Mouse (Mus musculus): ENCODE results near the gene Camta1. TPM values are rescaled to one million over a fixed set of nuclear protein-coding genes. Genes with fewer than 3 reads are reported as not detected.
"Not testable (repeated sequence)": the region's sequence is repeated elsewhere in the genome, so short reads cannot be mapped to it uniquely, and the experiment has no call there.

The Camta1 gene
- total RNA-seq, 1 experiment, result 9.3 TPM

GRCm38 (mm10) chr4:151027001-151027400 is 834.7 kb downstream of the Camta1 start:
- no peak overlapping the region for H3K27ac ChIP-seq (ENCODE audit: insufficient read depth, low read depth, low read length, poor library complexity, severe bottlenecking)
- H3K9ac ChIP-seq (ENCODE audit: insufficient read depth, low read depth, low read length, poor library complexity, severe bottlenecking), result no peak overlapping the region
- peak; percentile 40 for DNase-seq (ENCODE audit: low read depth, low spot score)
- no peak overlapping the region for H3K4me3 ChIP-seq (ENCODE audit: insufficient read depth in 1 of 2, low read depth in 1 of 2, low read length in 2 of 2, poor library complexity in 1 of 2, severe bottlenecking in 1 of 2)
- no peaks in the 10 kb centered on the region for H3K4me1 ChIP-seq (ENCODE audit: control insufficient read depth in 2 of 2, insufficient read depth in 2 of 2, low read length in 2 of 2, poor library complexity in 1 of 2)
- H3K9me3 ChIP-seq (ENCODE audit: control insufficient read depth, insufficient read depth, low read depth, low read length), result no peaks in the 10 kb centered on the region
- in situ Hi-C loops (cut with MboI; ENCODE audit: low sequenced_read_pairs in 2 of 2, unreplicated experiment in 2 of 2), result no loop called here
- TF ChIP-seq MAFK (IDR thresholded peaks at IDR 0.05; ENCODE audit: insufficient read depth, low read depth, low read length) (no peak), ZNF384 (IDR thresholded peaks at IDR 0.05; ENCODE audit: low read depth, low read length) (no peak), CHD2 (IDR thresholded peaks at IDR 0.05; ENCODE audit: low read depth, low read length) (no peak), ZC3H11A (IDR thresholded peaks at IDR 0.05; ENCODE audit: borderline replicate concordance, low read depth, low read length) (no peak), HCFC1 (IDR thresholded peaks at IDR 0.05; ENCODE audit: borderline replicate concordance, insufficient read depth, low read length) (no peak)
- peaks cover 10% of the 10 kb centered on the region; the same call in 1 of the 2 replicates for H3K36me3 ChIP-seq (ENCODE audit: control insufficient read depth, insufficient read depth, low read length, poor library complexity, severe bottlenecking)

GRCm38 (mm10) chr4:151024152-151024551 is 837.5 kb downstream of the Camta1 start:
- DNase-seq (ENCODE audit: low read depth, low spot score), result no peak
- Histone ChIP-seq H3K27ac (ENCODE audit: insufficient read depth, low read depth, low read length, poor library complexity, severe bottlenecking) (no peak overlapping the region), H3K4me1 (ENCODE audit: control insufficient read depth in 2 of 2, insufficient read depth in 2 of 2, low read length in 2 of 2, poor library complexity in 1 of 2) (no peaks in the 10 kb centered on the region), H3K9ac (ENCODE audit: insufficient read depth, low read depth, low read length, poor library complexity, severe bottlenecking) (no peak overlapping the region), H3K9me3 (ENCODE audit: control insufficient read depth, insufficient read depth, low read depth, low read length) (no peaks in the 10 kb centered on the region), H3K36me3 (ENCODE audit: control insufficient read depth, insufficient read depth, low read length, poor library complexity, severe bottlenecking) (peaks cover 10% of the 10 kb centered on the region; the same call in 1 of the 2 replicates), H3K4me3 (ENCODE audit: insufficient read depth in 1 of 2, low read depth in 1 of 2, low read length in 2 of 2, poor library complexity in 1 of 2, severe bottlenecking in 1 of 2) (no peak overlapping the region)
- TF ChIP-seq ZNF384 (IDR thresholded peaks at IDR 0.05; ENCODE audit: low read depth, low read length) (no peak), HCFC1 (IDR thresholded peaks at IDR 0.05; ENCODE audit: borderline replicate concordance, insufficient read depth, low read length) (no peak)
- in situ Hi-C loops (cut with MboI; ENCODE audit: low sequenced_read_pairs in 2 of 2, unreplicated experiment in 2 of 2), result no loop called here

DNA sequence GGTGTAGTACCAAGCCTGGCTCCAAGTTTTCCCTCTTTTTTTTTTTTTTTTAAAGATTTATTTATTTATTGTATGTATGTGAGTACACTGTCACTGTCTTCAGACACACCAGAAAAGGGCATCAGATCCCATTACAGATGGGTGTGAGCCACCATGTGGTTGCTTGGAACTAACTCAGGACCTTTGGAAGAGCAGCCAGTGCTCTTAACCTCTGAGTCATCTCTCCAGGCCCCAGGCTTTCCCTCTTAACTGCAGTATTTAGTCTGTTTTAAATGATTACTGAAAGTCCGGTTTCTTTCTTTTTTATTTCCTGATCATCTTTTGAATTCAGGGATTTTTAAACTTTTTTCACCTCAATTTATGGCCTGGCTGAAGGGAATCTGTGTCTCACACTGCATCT is 844.3 kb downstream of the Camta1 start:
- H3K9ac ChIP-seq (ENCODE audit: insufficient read depth, low read depth, low read length, poor library complexity, severe bottlenecking); in situ Hi-C loops (cut with MboI; ENCODE audit: low sequenced_read_pairs in 2 of 2, unreplicated experiment in 2 of 2); H3K9me3 ChIP-seq (ENCODE audit: control insufficient read depth, insufficient read depth, low read depth, low read length); H3K4me3 ChIP-seq (ENCODE audit: insufficient read depth in 1 of 2, low read depth in 1 of 2, low read length in 2 of 2, poor library complexity in 1 of 2, severe bottlenecking in 1 of 2); H3K4me1 ChIP-seq (ENCODE audit: control insufficient read depth in 2 of 2, insufficient read depth in 2 of 2, low read length in 2 of 2, poor library complexity in 1 of 2); DNase-seq (ENCODE audit: low read depth, low spot score); H3K27ac ChIP-seq (ENCODE audit: insufficient read depth, low read depth, low read length, poor library complexity, severe bottlenecking): not testable (repeated sequence)
- peaks cover 12% of the 10 kb centered on the region; the same call in 1 of the 2 replicates for H3K36me3 ChIP-seq (ENCODE audit: control insufficient read depth, insufficient read depth, low read length, poor library complexity, severe bottlenecking)

DNA sequence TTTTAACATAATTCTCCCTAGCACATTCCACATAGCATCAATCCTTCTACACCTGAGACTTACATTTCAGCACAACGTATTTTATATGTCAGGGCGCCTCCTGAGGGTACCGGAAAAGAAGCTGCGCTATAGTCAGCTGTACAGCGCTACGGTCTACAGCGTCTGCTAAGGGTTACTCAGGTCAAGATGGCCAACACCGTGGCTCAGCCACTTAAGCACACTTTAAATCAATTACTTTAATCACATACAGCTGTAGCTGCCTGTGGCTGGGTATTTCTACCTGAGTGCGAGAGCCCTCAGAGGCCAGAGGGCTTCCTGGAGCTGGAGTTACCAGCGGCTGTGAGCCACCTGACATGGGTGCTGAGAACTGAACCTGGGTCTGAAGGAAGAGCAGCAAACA is 845.7 kb downstream of the Camta1 start:
- H3K9me3 ChIP-seq (ENCODE audit: control insufficient read depth, insufficient read depth, low read depth, low read length), result no peaks in the 10 kb centered on the region
- DNase-seq (ENCODE audit: low read depth, low spot score), result no peak
- peaks cover 0 to 3% of the 10 kb centered on the region in 2 experiments; a peak in 1 of 4 replicates for H3K4me1 ChIP-seq (ENCODE audit: control insufficient read depth in 2 of 2, insufficient read depth in 2 of 2, low read length in 2 of 2, poor library complexity in 1 of 2)
- in situ Hi-C loops (cut with MboI; ENCODE audit: low sequenced_read_pairs in 2 of 2, unreplicated experiment in 2 of 2), result no loop called here
- no peak overlapping the region for H3K9ac ChIP-seq (ENCODE audit: insufficient read depth, low read depth, low read length, poor library complexity, severe bottlenecking)
- no peak overlapping the region for H3K27ac ChIP-seq (ENCODE audit: insufficient read depth, low read depth, low read length, poor library complexity, severe bottlenecking)
- no peak overlapping the region for H3K4me3 ChIP-seq (ENCODE audit: insufficient read depth in 1 of 2, low read depth in 1 of 2, low read length in 2 of 2, poor library complexity in 1 of 2, severe bottlenecking in 1 of 2)
- peaks cover 9% of the 10 kb centered on the region; the same call in 1 of the 2 replicates for H3K36me3 ChIP-seq (ENCODE audit: control insufficient read depth, insufficient read depth, low read length, poor library complexity, severe bottlenecking)
- no peak for TF ChIP-seq ZNF384 (IDR thresholded peaks at IDR 0.05; ENCODE audit: low read depth, low read length)
- no peak for TF ChIP-seq HCFC1 (IDR thresholded peaks at IDR 0.05; ENCODE audit: borderline replicate concordance, insufficient read depth, low read length)
- TF ChIP-seq CHD2 (IDR thresholded peaks at IDR 0.05; ENCODE audit: low read depth, low read length), result no peak
- TF ChIP-seq MAFK (IDR thresholded peaks at IDR 0.05; ENCODE audit: insufficient read depth, low read depth, low read length), result no peak
- no peak for TF ChIP-seq ZC3H11A (IDR thresholded peaks at IDR 0.05; ENCODE audit: borderline replicate concordance, low read depth, low read length)

DNA sequence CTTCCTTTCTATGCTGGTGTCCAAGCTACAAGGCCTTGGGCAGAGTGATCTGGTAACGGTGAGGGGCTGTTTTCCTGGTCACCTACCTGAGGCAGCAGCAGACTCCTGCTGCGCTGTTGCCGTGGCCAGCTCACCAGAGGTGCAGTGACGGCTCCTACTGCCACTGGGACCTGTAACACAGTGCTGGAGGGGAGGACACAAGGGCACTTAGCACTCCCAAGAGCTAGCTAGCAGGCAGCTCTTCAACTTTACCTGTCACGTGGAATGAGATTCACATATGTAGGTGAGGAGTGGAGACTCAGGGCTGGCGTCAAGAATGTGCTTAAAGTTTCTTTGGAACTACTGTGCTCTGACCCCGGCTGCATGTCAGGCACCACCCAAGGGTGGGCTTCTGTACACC is 851.4 kb downstream of the Camta1 start:
- Histone ChIP-seq H3K9me3 (ENCODE audit: control insufficient read depth, insufficient read depth, low read depth, low read length) (no peaks in the 10 kb centered on the region), H3K36me3 (ENCODE audit: control insufficient read depth, insufficient read depth, low read length, poor library complexity, severe bottlenecking) (peaks cover 3% of the 10 kb centered on the region; the same call in 1 of the 2 replicates), H3K27ac (ENCODE audit: insufficient read depth, low read depth, low read length, poor library complexity, severe bottlenecking) (no peak overlapping the region), H3K4me1 (ENCODE audit: control insufficient read depth in 2 of 2, insufficient read depth in 2 of 2, low read length in 2 of 2, poor library complexity in 1 of 2) (peaks cover 0 to 3% of the 10 kb centered on the region in 2 experiments; a peak in 1 of 4 replicates), H3K4me3 (ENCODE audit: insufficient read depth in 1 of 2, low read depth in 1 of 2, low read length in 2 of 2, poor library complexity in 1 of 2, severe bottlenecking in 1 of 2) (no peak overlapping the region), H3K9ac (ENCODE audit: insufficient read depth, low read depth, low read length, poor library complexity, severe bottlenecking) (no peak overlapping the region)
- in situ Hi-C loops (cut with MboI; ENCODE audit: low sequenced_read_pairs in 2 of 2, unreplicated experiment in 2 of 2), result no loop called here
- TF ChIP-seq MAFK (IDR thresholded peaks at IDR 0.05; ENCODE audit: insufficient read depth, low read depth, low read length), result no peak
- no peak for TF ChIP-seq ZC3H11A (IDR thresholded peaks at IDR 0.05; ENCODE audit: borderline replicate concordance, low read depth, low read length)
- no peak for TF ChIP-seq ZNF384 (IDR thresholded peaks at IDR 0.05; ENCODE audit: low read depth, low read length)
- TF ChIP-seq CHD2 (IDR thresholded peaks at IDR 0.05; ENCODE audit: low read depth, low read length), result no peak
- TF ChIP-seq HCFC1 (IDR thresholded peaks at IDR 0.05; ENCODE audit: borderline replicate concordance, insufficient read depth, low read length), result no peak
- DNase-seq (ENCODE audit: low read depth, low spot score), result no peak

All from ES-E14 (cell line).